Mouse (Mus musculus): ENCODE data around the gene Nxph4.

- TF ChIP-seq CTCF (IDR thresholded peaks at IDR 0.05; ENCODE audit: low read depth) (no peak), EP300 (IDR thresholded peaks at IDR 0.05; ENCODE audit: low read depth) (no peak)
These were observed 2.8 kb downstream of the Nxph4 start for GRCm38 (mm10) chr10:127531548-127531947.
